Mouse (Mus musculus) heart, postnatal 10 days (tissue): ENCODE data around the gene Sord. TPM values are rescaled to one million over a fixed set of nuclear protein-coding genes. Genes with fewer than 3 reads are reported as not detected.

Experiments used
- DNase-seq, 2 experiments: peaks; one replicate each; pipeline ENCODE4 v3.0.0; 2021
- intact Hi-C: fragments of 180-260 bp; cut with DNase I; formaldehyde crosslinking; loops from one replicate; pipeline ENCODE4 v1.15.1; 2025
- total RNA-seq, 2 experiments: library from RNA; stranded (reverse); gene quantifications; 2 replicates each; pipeline ENCODE4 v1.2.3; 2021

The Sord gene
- total RNA-seq, 2 experiments from 2014 or later, result 88.5 to 113 TPM

GRCm38 (mm10) chr2:122237891-122238470 lies 3.4 kb downstream of the Sord start:
- intact Hi-C loops, result no loop called here
- no peak for DNase-seq

GRCm38 (mm10) chr2:122240735-122241134 lies 6.2 kb downstream of the Sord start:
- no peak for DNase-seq
- intact Hi-C loops, result loop anchor here (5.0 kb wide), 2 partner anchors 62 to 173 kb away; no protein-coding TSS in a partner anchor

GRCm38 (mm10) chr2:122241226-122241625 lies 6.7 kb downstream of the Sord start:
- intact Hi-C loops, result loop anchor here (5.0 kb wide), 2 partner anchors 61 to 174 kb away; no protein-coding TSS in a partner anchor
- DNase-seq, result no peak

GRCm38 (mm10) chr2:122241935-122242334 lies 7.4 kb downstream of the Sord start:
- intact Hi-C loops, result loop anchor here (5.0 kb wide), 2 partner anchors 60 to 175 kb away; no protein-coding TSS in a partner anchor
- no peak for DNase-seq

GRCm38 (mm10) chr2:122243671-122244131 lies 9.2 kb downstream of the Sord start:
- peak; percentile 89 to 90 for DNase-seq
- intact Hi-C loops, result loop anchor here (1.0 to 5.0 kb wide), 3 partner anchors 49 to 176 kb away; no protein-coding TSS in a partner anchor

- DNase-seq, result no peak
- intact Hi-C loops, result no loop called here
Observed at GRCm38 (mm10) chr2:122247786-122248185, 13.2 kb downstream of the Sord start.

- DNase-seq, result no peak
- intact Hi-C loops, result no loop called here
Observed at GRCm38 (mm10) chr2:122255997-122256396, 21.4 kb downstream of the Sord start.

GRCm38 (mm10) chr2:122260729-122261128 lies 26.2 kb downstream of the Sord start:
- intact Hi-C loops, result no loop called here
- no peak for DNase-seq

- intact Hi-C loops, result no loop called here
- no peak for DNase-seq
Observed at GRCm38 (mm10) chr2:122264690-122265089, 30.1 kb downstream of the Sord start.

GRCm38 (mm10) chr2:122266407-122267193 lies 32.1 kb downstream of the Sord start:
- intact Hi-C loops, result no loop called here
- DNase-seq, result no peak

- DNase-seq, result no peak
- intact Hi-C loops, result no loop called here
Observed at GRCm38 (mm10) chr2:122278769-122279168, 44.2 kb downstream of the Sord start.

GRCm38 (mm10) chr2:122284091-122284490 lies 49.5 kb downstream of the Sord start:
- DNase-seq, result no peak
- intact Hi-C loops, result no loop called here

GRCm38 (mm10) chr2:122286137-122286536 lies 51.6 kb downstream of the Sord start:
- DNase-seq, result peak; percentile 41 to 63
- intact Hi-C loops, result no loop called here

- intact Hi-C loops, result no loop called here
Observed at GRCm38 (mm10) chr2:122294916-122295315, 60.4 kb downstream of the Sord start.

GRCm38 (mm10) chr2:122297271-122298095 lies 62.9 kb downstream of the Sord start:
- no peak for DNase-seq
- intact Hi-C loops, result loop anchor here (1.0 kb wide), 1 partner anchor 17 kb away; no protein-coding TSS in a partner anchor

More at GRCm38 (mm10) chr2:122294916-122295315, 60.4 kb downstream of the Sord start:
- DNase-seq, result no peak

GRCm38 (mm10) chr2:122298096-122298499 lies 63.5 kb downstream of the Sord start, which contains the start of gene Duox2:
Gene Duox2 (minus strand): TSS chr2:122298449.
- intact Hi-C loops, result no loop called here
- no peak for DNase-seq

- peak; percentile 24 to 34 for DNase-seq
Observed at GRCm38 (mm10) chr2:122298596-122299490, 64.3 kb downstream of the Sord start, which contains the start of gene Duoxa2. Gene Duoxa2 (plus strand): TSS chr2:122298900.

GRCm38 (mm10) chr2:122299911-122300655 lies 65.5 kb downstream of the Sord start:
- no peak for DNase-seq
- intact Hi-C loops, result loop anchor here (5.0 kb wide), 3 partner anchors 58 to 257 kb away; no protein-coding TSS in a partner anchor

More at GRCm38 (mm10) chr2:122298596-122299490, 64.3 kb downstream of the Sord start, which contains the start of gene Duoxa2:
- intact Hi-C loops, result no loop called here

- intact Hi-C loops, result loop anchor here (5.0 kb wide), 3 partner anchors 58 to 257 kb away; no protein-coding TSS in a partner anchor
- DNase-seq, result no peak
Observed at GRCm38 (mm10) chr2:122300656-122301020, 66.1 kb downstream of the Sord start.
